Mouse (Mus musculus): ENCODE measurements at regions not wholly inside any gene's neighbourhood (a gene's known extent, or its start where the extent isn't known, plus 50 kb on each side); places are given as distances from the start of the nearest gene placed in this dataset.

- no peak for TF ChIP-seq MAX (IDR thresholded peaks at IDR 0.05; ENCODE audit: low read length)
- TF ChIP-seq ZKSCAN1 (IDR thresholded peaks at IDR 0.05; ENCODE audit: borderline replicate concordance, low read depth, low read length): no peak
- TF ChIP-seq NRF1 (IDR thresholded peaks at IDR 0.05; ENCODE audit: low read depth, low read length): no peak
- TF ChIP-seq IRF4 (IDR thresholded peaks at IDR 0.05; ENCODE audit: low read depth, low read length): no peak
- TF ChIP-seq RAD21 (IDR thresholded peaks at IDR 0.05; ENCODE audit: low read depth, low read length): no peak
- no peak for TF ChIP-seq CHD2 (IDR thresholded peaks at IDR 0.05; ENCODE audit: low read length)
- TF ChIP-seq E2F4 (IDR thresholded peaks at IDR 0.05; ENCODE audit: insufficient replicate concordance, low read depth, low read length): no peak
- no peak for TF ChIP-seq BHLHE40 (IDR thresholded peaks at IDR 0.05; ENCODE audit: low read depth, low read length)
- no peak for TF ChIP-seq KAT2A (IDR thresholded peaks at IDR 0.05; ENCODE audit: insufficient replicate concordance, low read length)
- TF ChIP-seq ELF1 (IDR thresholded peaks at IDR 0.05; ENCODE audit: low read depth, low read length): no peak
- no peak for TF ChIP-seq ZMIZ1 (IDR thresholded peaks at IDR 0.05; ENCODE audit: low read depth, low read length)
- TF ChIP-seq USF1 (IDR thresholded peaks at IDR 0.05; ENCODE audit: low read depth, low read length): no peak
- no peak for TF ChIP-seq UBTF (IDR thresholded peaks at IDR 0.05; ENCODE audit: low read depth, low read length)
- TF ChIP-seq JUND (conservative IDR thresholded peaks at IDR 0.05; ENCODE audit: low read depth, low read length): no peak
- in situ Hi-C loops (cut with MboI; ENCODE audit: low pct_ligation_motif_present, low pct_unique_long_range_greater_than_20kb, low sequenced_read_pairs): no loop called here
- DNase-seq (ENCODE audit: extremely low read depth): no peak
- Histone ChIP-seq H3K9ac (ENCODE audit: insufficient read depth, low read depth) (no peak overlapping the region), H3K4me1 (ENCODE audit: control insufficient read depth in 1 of 2, insufficient read depth in 2 of 2) (no peaks in the 10 kb centered on the region), H3K36me3 (replicated peaks in 1 of 2; ENCODE audit: control insufficient read depth in 1 of 2, insufficient read depth in 1 of 2, low read length in 1 of 2) (no peaks in the 10 kb centered on the region), H3K79me2 (replicated peaks; ENCODE audit: control insufficient read depth, extremely low read depth, insufficient read depth, poor library complexity, severe bottlenecking) (no peaks in the 10 kb centered on the region), H3K4me3 (replicated peaks in 1 of 3; ENCODE audit: low read depth in 2 of 3, low read length in 2 of 3, poor library complexity in 1 of 3) (no peak overlapping the region), H3K4me2 (ENCODE audit: insufficient read depth, low read depth, poor library complexity, severe bottlenecking) (no peak overlapping the region), H3K27ac (ENCODE audit: insufficient read depth, low read depth) (no peak overlapping the region), H3K9me3 (replicated peaks; ENCODE audit: low read length) (peaks cover 87% of the 10 kb centered on the region), H3K27me3 (replicated peaks) (no peaks in the 10 kb centered on the region)
- dilution Hi-C loops (cut with MboI; ENCODE audit: extremely low pct_ligation_motif_present, extremely low pct_unique_long_range_greater_than_20kb, low sequenced_read_pairs): no loop called here
Observed at GRCm38 (mm10) chr4:142771520-142772150, 441.2 kb downstream of the Prdm2 start.

GRCm38 (mm10) chr4:142770177-142770576 lies 442.6 kb downstream of the Prdm2 start:
- Histone ChIP-seq H3K27ac (ENCODE audit: insufficient read depth, low read depth) (no peak overlapping the region), H3K27me3 (replicated peaks) (no peaks in the 10 kb centered on the region), H3K4me1 (ENCODE audit: control insufficient read depth in 1 of 2, insufficient read depth in 2 of 2) (no peaks in the 10 kb centered on the region), H3K9me3 (replicated peaks; ENCODE audit: low read length) (peaks cover 78% of the 10 kb centered on the region), H3K4me3 (replicated peaks in 1 of 3; ENCODE audit: low read depth in 2 of 3, low read length in 2 of 3, poor library complexity in 1 of 3) (no peak overlapping the region), H3K9ac (ENCODE audit: insufficient read depth, low read depth) (no peak overlapping the region), H3K79me2 (replicated peaks; ENCODE audit: control insufficient read depth, extremely low read depth, insufficient read depth, poor library complexity, severe bottlenecking) (no peaks in the 10 kb centered on the region), H3K4me2 (ENCODE audit: insufficient read depth, low read depth, poor library complexity, severe bottlenecking) (no peak overlapping the region), H3K36me3 (replicated peaks in 1 of 2; ENCODE audit: control insufficient read depth in 1 of 2, insufficient read depth in 1 of 2, low read length in 1 of 2) (no peaks in the 10 kb centered on the region)
- TF ChIP-seq MAZ (IDR thresholded peaks at IDR 0.05; ENCODE audit: low read depth, low read length) (no peak), RAD21 (IDR thresholded peaks at IDR 0.05; ENCODE audit: low read depth, low read length) (no peak), TBP (conservative IDR thresholded peaks at IDR 0.05; ENCODE audit: low read depth, low read length) (no peak), ZNF384 (IDR thresholded peaks at IDR 0.05; ENCODE audit: low read depth, low read length) (no peak), MXI1 (IDR thresholded peaks at IDR 0.05; ENCODE audit: low read depth, low read length) (no peak), RCOR1 (conservative IDR thresholded peaks at IDR 0.05; ENCODE audit: low read depth, low read length) (no peak), SIN3A (IDR thresholded peaks at IDR 0.05; ENCODE audit: low read length) (no peak), TCF12 (IDR thresholded peaks at IDR 0.05; ENCODE audit: low read depth, low read length) (no peak), JUN (IDR thresholded peaks at IDR 0.05; ENCODE audit: insufficient read depth, low read depth, low read length) (no peak), ZKSCAN1 (IDR thresholded peaks at IDR 0.05; ENCODE audit: borderline replicate concordance, low read depth, low read length) (no peak), USF2 (conservative IDR thresholded peaks at IDR 0.05; ENCODE audit: low read depth, low read length) (no peak), HCFC1 (IDR thresholded peaks at IDR 0.05; ENCODE audit: low read depth, low read length) (no peak), MAX (IDR thresholded peaks at IDR 0.05; ENCODE audit: low read length) (no peak), UBTF (IDR thresholded peaks at IDR 0.05; ENCODE audit: low read depth, low read length) (no peak), ETS1 (conservative IDR thresholded peaks at IDR 0.05; ENCODE audit: low read depth, low read length) (no peak)
- no peak for DNase-seq (ENCODE audit: extremely low read depth)
- in situ Hi-C loops (cut with MboI; ENCODE audit: low pct_ligation_motif_present, low pct_unique_long_range_greater_than_20kb, low sequenced_read_pairs) (no loop called here), dilution Hi-C loops (cut with MboI; ENCODE audit: extremely low pct_ligation_motif_present, extremely low pct_unique_long_range_greater_than_20kb, low sequenced_read_pairs) (no loop called here)

Measured in CH12.LX (cell line).